Mouse (Mus musculus) liver, embryonic 15.5 days (tissue): ENCODE measurements around the gene Pum2. TPM values are rescaled to one million over a fixed set of nuclear protein-coding genes. Genes with fewer than 3 reads are reported as not detected.
A peak's percentile ranks its signal among the peaks of the same experiment; 100 is the strongest.
"Not testable (repeated sequence)": the region's sequence is repeated elsewhere in the genome, so short reads cannot be mapped to it uniquely, and the experiment has no call there.

ENCODE experiments used
- ATAC-seq: fragments of 200-750 bp; cut with Nextera tagmentation; 2 replicates; pipeline ENCODE4 v1.8.0; 2017; ENCODE audit warnings: moderate number of reproducible peaks, mild to moderate bottlenecking, moderate library complexity; ENCODE audit not compliant: insufficient read depth
- H3K27ac ChIP-seq: fragments of 300-500 bp; sonication (generic); replicated peaks from 2 replicates; pipeline ENCODE4 v1.5.1; 2015; ENCODE audit warnings: mild to moderate bottlenecking, inconsistent platforms
- H3K27me3 ChIP-seq: fragments of 300-500 bp; sonication (generic); 2 replicates; pipeline ENCODE4 v1.6.1; 2015; ENCODE audit warnings: mild to moderate bottlenecking, inconsistent platforms
- H3K36me3 ChIP-seq: fragments of 300-500 bp; sonication (generic); replicated peaks from 2 replicates; pipeline ENCODE4 v1.6.1; 2015; ENCODE audit warnings: moderate library complexity, mild to moderate bottlenecking, inconsistent platforms
- H3K4me1 ChIP-seq: fragments of 300-500 bp; sonication (generic); replicated peaks from 2 replicates; pipeline ENCODE4 v1.6.1; 2015; ENCODE audit warnings: inconsistent platforms
- H3K4me2 ChIP-seq: fragments of 300-500 bp; sonication (generic); 2 replicates; pipeline ENCODE4 v1.6.1; 2015; ENCODE audit warnings: moderate library complexity, mild to moderate bottlenecking, inconsistent platforms
- H3K4me3 ChIP-seq: fragments of 300-500 bp; sonication (generic); replicated peaks from 2 replicates; pipeline ENCODE4 v1.5.1; 2015; ENCODE audit warnings: mild to moderate bottlenecking, inconsistent platforms
- H3K9ac ChIP-seq: fragments of 300-500 bp; sonication (generic); 2 replicates; pipeline ENCODE4 v1.6.1; 2015; ENCODE audit warnings: moderate library complexity, mild to moderate bottlenecking, inconsistent platforms
- H3K9me3 ChIP-seq: fragments of 300-500 bp; sonication (generic); replicated peaks from 2 replicates; pipeline ENCODE4 v1.6.1; 2016; ENCODE audit warnings: inconsistent platforms
- WGBS: fragments of 180-500 bp; shearing (Covaris S2); methylation state at CpG from one replicate; pipeline ENCODE4 v1.1.7; 2015; ENCODE audit warnings: mixed read lengths; ENCODE audit not compliant: insufficient replicate concordance; 5-methylcytosine and 5-hydroxymethylcytosine counted together
- polyA plus RNA-seq: library from polyadenylated mRNA; unstranded; fragments of >200 nt; fragmentation: Nextera tagmentation; extraction: Ambion mirVana; gene quantifications from 2 replicates; pipeline ENCODE4 v1.2.1, GENCODE M21; 2015

Pum2 gene
- polyA plus RNA-seq, 1 experiment from 2014 or later: 14.1 TPM

- Histone ChIP-seq H3K9me3 (no peaks in the 10 kb centered on the region), H3K9ac (no peak overlapping the region), H3K4me2 (no peak overlapping the region), H3K4me3 (no peak overlapping the region), H3K27ac (no peak overlapping the region), H3K4me1 (peaks cover 15% of the 10 kb centered on the region), H3K27me3 (no peaks in the 10 kb centered on the region), H3K36me3 (no peaks in the 10 kb centered on the region)
- 80% methylated on average over 3 of the region's 3 CpGs for WGBS
- no peak for ATAC-seq
These were observed 4.1 kb upstream of the Pum2 start for GRCm38 (mm10) chr12:8669846-8670245.

- Histone ChIP-seq H3K36me3 (peaks cover 7% of the 10 kb centered on the region; the same call in 1 of the 2 replicates), H3K9me3 (no peaks in the 10 kb centered on the region), H3K4me1 (peaks cover 25% of the 10 kb centered on the region), H3K9ac (peak overlapping the region; percentile 99), H3K27ac (peak overlapping the region; percentile 96), H3K4me3 (peak overlapping the region; percentile 96), H3K27me3 (no peaks in the 10 kb centered on the region), H3K4me2 (peak overlapping the region; percentile 90)
- 33% methylated on average over 17 of the region's 17 CpGs for WGBS
- ATAC-seq: peak; percentile 20; the same call in 1 of the 2 replicates
These were observed 587 bp upstream of the Pum2 start for GRCm38 (mm10) chr12:8673121-8673973.

- H3K9me3 ChIP-seq: no peaks in the 10 kb centered on the region
- H3K4me2 ChIP-seq: peak overlapping the region; percentile 73
- H3K27ac ChIP-seq: peak overlapping the region; percentile 96
- peaks cover 25% of the 10 kb centered on the region for H3K4me1 ChIP-seq
- H3K36me3 ChIP-seq: peaks cover 9% of the 10 kb centered on the region; the same call in 1 of the 2 replicates
- H3K4me3 ChIP-seq: peak overlapping the region; percentile 96
- WGBS: 1% methylated on average over 40 of the region's 62 CpGs
- peak overlapping the region; percentile 99 for H3K9ac ChIP-seq
- ATAC-seq: peak; percentile 76
- H3K27me3 ChIP-seq: no peaks in the 10 kb centered on the region
These were observed 487 bp downstream of the Pum2 start for GRCm38 (mm10) chr12:8674377-8674864.

- Histone ChIP-seq H3K36me3 (peaks cover 9% of the 10 kb centered on the region; the same call in 1 of the 2 replicates), H3K4me2 (peak overlapping the region; percentile 73), H3K27ac (peak overlapping the region; percentile 96), H3K4me3 (peak overlapping the region; percentile 96), H3K4me1 (peaks cover 25% of the 10 kb centered on the region), H3K9me3 (no peaks in the 10 kb centered on the region), H3K27me3 (no peaks in the 10 kb centered on the region), H3K9ac (peak overlapping the region; percentile 99)
- WGBS: under 1% methylated on average over 20 of the region's 20 CpGs
- no peak for ATAC-seq
These were observed 982 bp downstream of the Pum2 start for GRCm38 (mm10) chr12:8674891-8675341.

GRCm38 (mm10) chr12:8675361-8675760 is 1.4 kb downstream of the Pum2 start:
- WGBS: under 1% methylated on average over 7 of the region's 7 CpGs
- peak overlapping the region; percentile 73 for H3K4me2 ChIP-seq

GRCm38 (mm10) chr12:8676341-8676740 is 2.4 kb downstream of the Pum2 start:
- ATAC-seq: no peak
- Histone ChIP-seq H3K4me1 (peaks cover 31% of the 10 kb centered on the region), H3K27ac (no peak overlapping the region), H3K27me3 (no peaks in the 10 kb centered on the region), H3K9me3 (no peaks in the 10 kb centered on the region), H3K4me2 (peak overlapping the region; percentile 73), H3K36me3 (peaks cover 17% of the 10 kb centered on the region; the same call in 1 of the 2 replicates), H3K4me3 (peak overlapping the region; percentile 96), H3K9ac (peak overlapping the region; percentile 17)
- 56% methylated on average over 6 of the region's 6 CpGs for WGBS

More at GRCm38 (mm10) chr12:8675361-8675760, 1.4 kb downstream of the Pum2 start:
- Histone ChIP-seq H3K27ac (peak overlapping the region; percentile 96), H3K9me3 (no peaks in the 10 kb centered on the region), H3K27me3 (no peaks in the 10 kb centered on the region), H3K36me3 (peaks cover 9% of the 10 kb centered on the region; the same call in 1 of the 2 replicates), H3K4me1 (peaks cover 26% of the 10 kb centered on the region), H3K9ac (peak overlapping the region; percentile 99), H3K4me3 (peak overlapping the region; percentile 96)
- ATAC-seq: no peak

GRCm38 (mm10) chr12:8677926-8678325 is 4.0 kb downstream of the Pum2 start:
- Histone ChIP-seq H3K4me3 (no peak overlapping the region), H3K9me3 (no peaks in the 10 kb centered on the region), H3K27me3 (no peaks in the 10 kb centered on the region), H3K4me2 (no peak overlapping the region), H3K4me1 (peaks cover 39% of the 10 kb centered on the region), H3K27ac (no peak overlapping the region), H3K36me3 (peaks cover 20% of the 10 kb centered on the region; the same call in 1 of the 2 replicates), H3K9ac (no peak overlapping the region)
- no peak for ATAC-seq

GRCm38 (mm10) chr12:8684200-8684599 is 10.3 kb downstream of the Pum2 start:
- no peaks in the 10 kb centered on the region for H3K9me3 ChIP-seq
- H3K4me2 ChIP-seq: no peak overlapping the region
- 33% methylated on average over 1 of the region's 1 CpGs for WGBS
- no peaks in the 10 kb centered on the region for H3K27me3 ChIP-seq
- no peak overlapping the region for H3K27ac ChIP-seq
- peak; percentile 54 for ATAC-seq
- no peak overlapping the region for H3K4me3 ChIP-seq
- peaks cover 37% of the 10 kb centered on the region for H3K4me1 ChIP-seq
- peaks cover 14% of the 10 kb centered on the region; the same call in 1 of the 2 replicates for H3K36me3 ChIP-seq
- H3K9ac ChIP-seq: no peak overlapping the region

- Histone ChIP-seq H3K36me3 (peaks cover 14% of the 10 kb centered on the region; the same call in 1 of the 2 replicates), H3K4me2 (no peak overlapping the region), H3K9ac (no peak overlapping the region), H3K4me1 (peaks cover 37% of the 10 kb centered on the region), H3K27me3 (no peaks in the 10 kb centered on the region), H3K9me3 (no peaks in the 10 kb centered on the region), H3K27ac (no peak overlapping the region), H3K4me3 (no peak overlapping the region)
- ATAC-seq: no peak
- WGBS: 85% methylated on average over 3 of the region's 3 CpGs
These were observed 11.1 kb downstream of the Pum2 start for GRCm38 (mm10) chr12:8685036-8685435.

- H3K4me3 ChIP-seq, H3K27me3 ChIP-seq, H3K9ac ChIP-seq, ATAC-seq, H3K9me3 ChIP-seq, H3K27ac ChIP-seq, H3K36me3 ChIP-seq, H3K4me2 ChIP-seq: not testable (repeated sequence)
- H3K4me1 ChIP-seq: peaks cover 18% of the 10 kb centered on the region
- 83% methylated on average over 3 of the region's 3 CpGs for WGBS
These were observed 15.9 kb downstream of the Pum2 start for GRCm38 (mm10) chr12:8689882-8690281.

- WGBS: 68% methylated on average over 2 of the region's 2 CpGs
- Histone ChIP-seq H3K4me1 (0 out of 2 replicates have a peak, but pooled peaks cover 2% of the 10 kb centered on the region), H3K9ac (no peak overlapping the region), H3K9me3 (no peaks in the 10 kb centered on the region), H3K27ac (no peak overlapping the region), H3K27me3 (no peaks in the 10 kb centered on the region), H3K36me3 (peaks cover 15% of the 10 kb centered on the region), H3K4me3 (no peak overlapping the region), H3K4me2 (no peak overlapping the region)
- no peak for ATAC-seq
These were observed 25.0 kb downstream of the Pum2 start for GRCm38 (mm10) chr12:8698895-8699294.
